Mouse (Mus musculus): Measurements from ENCODE around the gene Xxylt1.

Gene Xxylt1

DNA sequence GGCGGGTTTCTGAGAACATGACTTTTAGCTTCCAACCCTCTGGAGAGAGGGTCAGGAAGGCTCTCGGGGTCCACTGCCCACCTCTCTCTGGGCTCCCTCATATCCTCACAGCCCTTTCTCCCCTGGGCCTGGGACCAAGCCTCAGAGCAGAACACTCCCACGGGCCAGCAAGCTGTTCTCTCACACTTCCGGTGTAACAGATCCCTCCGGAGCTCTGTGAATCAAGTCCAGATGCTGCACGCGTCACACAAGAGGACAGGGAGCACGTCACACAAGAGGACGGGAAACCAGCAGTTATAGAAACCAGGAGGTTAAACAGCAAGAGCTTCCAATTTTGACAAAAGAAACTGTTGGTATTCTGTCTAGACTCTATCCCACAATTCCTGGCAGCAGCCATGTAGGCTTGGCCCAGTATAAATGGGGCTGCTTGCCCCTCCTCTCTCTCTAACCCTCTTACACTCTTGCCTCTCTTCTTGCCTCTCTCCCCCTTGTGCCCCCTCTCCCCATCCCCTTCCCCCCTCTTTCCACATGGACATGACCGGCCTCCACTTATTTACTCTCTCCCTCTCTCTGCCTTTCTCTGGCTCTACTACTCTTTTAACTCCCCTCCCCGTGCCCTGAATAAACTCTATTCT is 19.9 kb downstream of the Xxylt1 start:
- in situ Hi-C loops (cut with MboI, MseI) = no loop called here

DNA sequence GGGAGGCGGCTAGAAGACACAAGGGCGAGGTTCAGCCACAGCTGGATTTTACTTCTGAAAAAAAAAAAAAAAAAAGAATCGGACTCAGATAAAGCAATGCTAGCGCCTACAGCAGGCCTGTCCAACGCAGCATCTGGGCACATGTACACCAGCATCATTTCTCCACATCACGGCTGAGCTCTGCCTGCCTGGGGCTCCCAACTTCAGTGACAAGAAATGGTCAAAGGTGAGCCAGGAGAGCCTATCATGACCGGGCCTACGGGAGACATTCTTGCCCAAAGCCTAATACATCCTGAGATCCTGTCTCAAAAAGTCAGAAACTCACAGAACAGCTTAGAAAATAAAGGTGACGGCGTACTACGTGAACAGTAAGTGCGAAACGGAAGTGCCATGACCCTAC is 20.5 kb downstream of the Xxylt1 start:
- in situ Hi-C loops (cut with MboI, MseI) = no loop called here

DNA sequence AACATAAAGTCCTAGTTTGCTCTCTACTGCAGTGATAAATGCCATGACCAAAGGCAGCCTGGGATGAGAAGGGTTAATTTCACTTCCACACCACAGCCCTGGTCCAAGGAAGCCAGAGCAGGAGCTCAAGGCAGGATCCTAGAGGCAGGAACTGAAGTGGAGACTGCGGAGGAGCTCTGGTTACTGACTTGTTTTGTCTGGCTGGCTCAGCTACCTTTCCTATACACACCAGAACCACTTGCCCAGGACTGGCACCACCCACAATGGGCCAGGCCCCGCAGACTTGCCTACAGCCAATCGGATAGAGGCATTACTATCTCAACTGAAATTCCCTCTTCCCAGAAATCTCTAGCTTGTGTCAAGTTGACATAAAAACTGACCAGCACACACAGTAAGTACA is 21.0 kb downstream of the Xxylt1 start:
- in situ Hi-C loops (cut with MboI, MseI) = no loop called here

DNA sequence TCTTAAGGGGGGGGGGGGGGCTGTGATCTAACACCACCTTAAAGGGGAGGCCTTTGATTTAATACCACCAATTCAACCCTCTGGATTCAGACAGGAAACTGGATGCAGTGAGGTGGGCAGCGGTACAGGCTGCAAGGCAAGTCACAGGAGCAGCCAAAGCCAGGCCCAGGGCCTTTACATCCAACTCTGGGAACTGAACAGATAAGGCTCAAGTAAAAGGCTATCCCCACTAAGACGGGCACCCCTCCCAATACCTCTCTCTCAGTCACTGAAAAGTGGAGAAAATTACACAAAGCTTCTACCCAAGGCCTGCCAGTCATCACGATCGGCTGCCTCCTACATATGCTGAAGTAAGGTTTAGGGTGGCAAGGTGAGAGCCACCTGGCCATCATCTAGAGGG is 21.5 kb downstream of the Xxylt1 start:
- in situ Hi-C loops (cut with MboI, MseI) = no loop called here

DNA sequence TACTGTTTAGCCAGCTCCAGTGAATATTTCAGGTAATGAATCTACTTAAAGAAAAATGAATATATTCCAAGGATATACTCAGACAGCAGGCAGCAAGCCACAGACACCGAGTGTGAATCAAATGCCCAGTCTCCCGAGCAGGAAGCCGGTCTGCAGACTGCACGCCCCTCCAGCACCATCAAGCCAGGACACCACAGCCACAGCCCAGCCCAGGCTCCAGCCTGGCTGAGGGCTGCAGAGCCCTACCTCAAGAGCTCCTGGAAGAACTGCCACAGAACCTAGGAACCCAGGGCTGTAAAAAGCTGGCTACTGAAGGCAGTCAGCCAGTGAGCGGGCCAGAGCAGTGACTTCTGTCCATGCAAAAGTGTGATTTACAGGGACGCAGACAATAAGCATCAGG is 28.4 kb downstream of the Xxylt1 start:
- in situ Hi-C loops (cut with MboI, MseI) = no loop called here

DNA sequence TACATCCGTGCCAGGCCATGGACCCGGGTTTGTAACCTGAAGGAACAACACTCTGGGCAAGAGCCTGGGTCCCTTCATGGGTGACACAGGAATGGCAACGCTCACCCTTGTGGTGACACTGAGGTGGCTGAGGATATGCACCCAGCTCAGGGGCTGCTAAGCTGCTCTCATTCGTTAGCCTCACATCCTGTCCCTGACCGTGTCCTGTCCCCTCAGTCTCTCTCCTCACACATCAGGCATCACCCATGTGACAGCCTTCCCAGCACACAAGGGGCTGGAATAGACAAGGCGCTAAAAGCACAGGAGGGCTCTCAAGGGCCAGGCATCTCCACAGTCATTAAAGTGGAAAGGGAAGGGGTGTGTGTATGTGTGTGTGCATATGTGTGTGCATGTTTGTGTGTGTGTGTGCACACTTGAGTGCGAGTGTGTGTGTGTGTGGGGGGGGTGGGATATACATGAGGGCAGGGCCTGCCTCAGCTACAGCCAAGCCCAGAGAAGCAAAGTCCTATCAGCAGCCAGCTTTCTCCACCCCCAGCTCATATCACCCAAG is 29.0 kb downstream of the Xxylt1 start:
- in situ Hi-C loops (cut with MboI, MseI) = no loop called here

- in situ Hi-C loops (cut with MboI, MseI) = no loop called here
Measured at GRCm38 (mm10) chr16:31050701-31051100, 30.5 kb downstream of the Xxylt1 start.

GRCm38 (mm10) chr16:31048194-31048593 is 33.0 kb downstream of the Xxylt1 start:
- in situ Hi-C loops (cut with MboI, MseI) = no loop called here

GRCm38 (mm10) chr16:31047186-31047898 is 33.9 kb downstream of the Xxylt1 start:
- in situ Hi-C loops (cut with MboI, MseI) = no loop called here

GRCm38 (mm10) chr16:31046217-31046659 is 35.0 kb downstream of the Xxylt1 start:
- in situ Hi-C loops (cut with MboI, MseI) = no loop called here

- in situ Hi-C loops (cut with MboI, MseI) = no loop called here
Measured at GRCm38 (mm10) chr16:31045211-31045610, 36.0 kb downstream of the Xxylt1 start.

- in situ Hi-C loops (cut with MboI, MseI) = no loop called here
Measured at GRCm38 (mm10) chr16:31043136-31043535, 38.1 kb downstream of the Xxylt1 start.

DNA sequence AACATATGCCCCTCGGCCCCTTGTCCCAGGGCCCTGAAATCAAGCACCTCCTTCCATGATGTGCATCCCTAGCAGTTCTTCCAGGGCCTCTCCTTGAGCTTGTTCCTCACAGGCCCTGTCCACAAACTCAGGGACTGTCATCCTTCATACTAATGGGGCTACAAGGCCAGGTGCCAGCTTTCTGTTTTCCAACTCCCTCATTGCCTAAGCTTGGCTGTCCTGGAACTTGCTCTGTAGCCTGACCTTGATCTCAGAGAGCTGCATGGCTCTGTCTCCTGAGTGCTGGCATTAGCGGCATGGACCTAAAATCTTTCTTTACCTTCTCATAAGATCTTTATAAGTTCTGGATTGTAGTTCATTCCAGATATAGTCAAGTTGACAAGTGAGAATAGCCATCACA is 39.7 kb downstream of the Xxylt1 start:
- in situ Hi-C loops (cut with MboI, MseI) = no loop called here

DNA sequence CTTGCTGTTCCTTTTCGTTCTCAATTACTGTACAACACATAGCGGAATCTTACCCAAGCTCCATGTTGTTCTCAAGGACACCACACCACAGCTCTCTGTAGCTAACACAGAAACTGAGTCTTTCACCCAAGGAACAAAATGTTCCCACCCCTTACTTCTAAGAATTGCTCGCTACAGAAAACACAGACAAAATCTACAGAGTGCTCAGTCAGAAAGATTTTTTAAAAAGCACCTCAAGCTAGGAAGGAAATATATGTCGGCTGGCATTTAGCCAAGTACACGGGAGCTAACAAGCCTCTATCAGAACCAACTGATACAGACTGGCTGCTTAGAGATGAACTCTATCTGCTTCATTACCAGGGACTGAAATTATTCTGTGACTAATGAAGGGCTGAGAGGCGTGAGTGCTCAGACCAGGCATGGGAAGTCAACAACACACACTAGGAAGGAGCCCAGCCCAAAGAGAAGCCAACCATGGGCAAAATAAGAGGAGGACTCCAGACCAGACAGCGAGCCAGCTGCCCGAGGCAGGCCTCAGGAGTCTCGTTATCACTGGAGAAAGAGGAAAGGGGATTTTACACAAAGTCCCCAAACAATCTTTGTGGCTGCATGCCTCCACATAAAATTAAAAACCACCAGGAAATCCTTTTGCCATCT is 41.3 kb downstream of the Xxylt1 start:
- in situ Hi-C loops (cut with MboI, MseI) = no loop called here

DNA sequence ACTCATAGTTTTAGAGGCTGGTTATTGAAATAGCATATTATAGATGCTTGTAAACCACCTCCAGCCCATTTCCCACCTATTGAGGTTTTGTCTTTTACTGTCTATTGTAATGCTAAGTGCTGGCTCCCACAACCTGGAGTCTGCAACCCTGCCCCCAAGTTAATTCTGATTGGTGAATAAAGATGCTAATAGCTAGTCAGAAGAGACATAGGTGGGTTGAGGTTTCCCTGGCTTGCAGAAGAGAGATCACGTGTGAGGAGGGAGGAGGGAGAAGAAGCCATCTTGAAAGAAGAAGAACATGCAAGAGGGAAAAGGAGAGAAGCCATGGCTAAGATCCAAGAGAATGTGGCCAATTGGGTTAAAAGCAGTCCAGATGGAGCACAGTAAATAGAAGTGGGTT is 43.8 kb downstream of the Xxylt1 start:
- in situ Hi-C loops (cut with MboI, MseI) = no loop called here

- in situ Hi-C loops (cut with MboI, MseI) = no loop called here
Measured at GRCm38 (mm10) chr16:31035651-31036245, 45.5 kb downstream of the Xxylt1 start.

DNA sequence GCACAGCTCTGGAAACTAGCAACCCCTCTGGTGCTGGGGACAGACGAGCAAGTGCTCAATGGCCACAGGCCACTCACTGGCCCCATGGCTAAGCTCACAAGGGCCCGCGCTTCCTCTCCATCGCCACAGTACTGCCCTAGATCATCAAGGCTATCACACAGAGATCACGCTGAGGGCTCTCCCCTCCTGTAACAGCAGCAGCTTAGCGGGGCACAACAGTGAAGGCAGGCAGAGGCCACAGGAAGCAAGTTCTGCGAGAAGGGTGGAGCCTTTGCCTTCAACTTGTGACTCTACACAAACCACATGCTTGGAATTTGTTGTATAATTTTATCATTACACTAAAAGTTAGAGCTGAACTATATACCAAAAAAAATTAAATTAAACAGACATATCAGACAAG is 46.0 kb downstream of the Xxylt1 start:
- in situ Hi-C loops (cut with MboI, MseI) = no loop called here

- in situ Hi-C loops (cut with MboI, MseI) = no loop called here
Measured at GRCm38 (mm10) chr16:31034051-31034450, 47.2 kb downstream of the Xxylt1 start.

- in situ Hi-C loops (cut with MboI, MseI) = no loop called here
Measured at GRCm38 (mm10) chr16:31029739-31030485, 51.3 kb downstream of the Xxylt1 start.

DNA sequence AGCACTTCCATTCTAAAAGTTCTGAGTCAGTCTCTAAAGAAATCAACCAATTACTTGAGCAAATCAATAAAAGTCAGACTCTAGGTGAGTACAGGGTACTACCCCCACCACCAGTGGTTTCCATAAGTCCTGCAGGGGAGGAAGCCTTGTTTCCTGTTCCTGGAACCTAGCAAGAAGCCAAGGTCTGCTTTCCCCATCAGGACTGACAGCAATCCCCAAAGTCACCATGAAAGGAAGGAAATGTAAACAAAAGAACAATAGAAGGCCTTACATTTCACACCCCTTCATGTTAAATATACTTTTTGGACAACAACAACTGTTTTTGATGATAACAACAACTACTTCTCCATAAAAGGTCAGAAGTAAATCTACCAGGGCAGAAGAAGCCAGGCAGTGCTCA is 53.6 kb downstream of the Xxylt1 start:
- in situ Hi-C loops (cut with MboI, MseI) = no loop called here

GRCm38 (mm10) chr16:31025516-31025915 is 55.7 kb downstream of the Xxylt1 start:
- in situ Hi-C loops (cut with MboI, MseI) = no loop called here

- in situ Hi-C loops (cut with MboI, MseI) = no loop called here
Measured at GRCm38 (mm10) chr16:31024997-31025396, 56.2 kb downstream of the Xxylt1 start.
